Mouse (Mus musculus) CH12.LX (cell line): ENCODE measurements around the gene Ptgs1. TPM values are rescaled to one million over a fixed set of nuclear protein-coding genes. Genes with fewer than 3 reads are reported as not detected.
"Not testable (repeated sequence)": the region's sequence is repeated elsewhere in the genome, so short reads cannot be mapped to it uniquely, and the experiment has no call there.

ENCODE experiments used
- DNase-seq: peaks from one replicate; pipeline ENCODE4 v3.0.0-alpha.2; 2013; ENCODE audit errors: extremely low read depth
- H3K27ac ChIP-seq: 2 replicates; pipeline ENCODE4 v1.5.1; 2012; ENCODE audit warnings: low read depth, mild to moderate bottlenecking, control low read depth, moderate library complexity; ENCODE audit not compliant: insufficient read depth
- H3K27me3 ChIP-seq: replicated peaks from 2 replicates; pipeline ENCODE3; 2012; ENCODE audit warnings: inconsistent platforms
- H3K36me3 ChIP-seq, 2 experiments: replicated peaks in 1 of 2; 2 replicates each; pipeline versions ENCODE3 to v1.6.1; 2012; ENCODE audit warnings: inconsistent platforms in 1 of 2, low read length in 1 of 2, mild to moderate bottlenecking in 1 of 2, mixed read lengths in 1 of 2, moderate library complexity in 1 of 2; ENCODE audit not compliant: control insufficient read depth in 1 of 2, insufficient read depth in 1 of 2
- H3K4me1 ChIP-seq, 2 experiments: 2 replicates each; pipeline ENCODE4 v1.6.1; 2012; ENCODE audit warnings: inconsistent platforms in 1 of 2, moderate library complexity in 1 of 2; ENCODE audit not compliant: insufficient read depth in 2 of 2, control insufficient read depth in 1 of 2
- H3K4me2 ChIP-seq: 2 replicates; pipeline ENCODE4 v1.6.1; 2012; ENCODE audit warnings: low read depth, mild to moderate bottlenecking, control low read depth; ENCODE audit not compliant: poor library complexity, insufficient read depth, severe bottlenecking
- H3K4me3 ChIP-seq, 3 experiments: fragments of 150-350 bp in 1 of 3; sonication (generic) in 1 of 3; replicated peaks in 1 of 3; 2 replicates each; pipeline versions ENCODE3 to v1.5.1; 2011 to 2012; ENCODE audit warnings: low read depth in 2 of 3, low read length in 2 of 3, mild to moderate bottlenecking in 2 of 3, moderate library complexity in 2 of 3, control low read depth in 1 of 3, improper control_type of control experiment in 1 of 3, inconsistent platforms in 1 of 3, mixed read lengths in 1 of 3; ENCODE audit not compliant: poor library complexity in 1 of 3
- H3K79me2 ChIP-seq: replicated peaks from 2 replicates; pipeline ENCODE4 v1.6.1; 2012; ENCODE audit warnings: mild to moderate bottlenecking, moderate library complexity; ENCODE audit not compliant: control insufficient read depth, poor library complexity, insufficient read depth, severe bottlenecking; ENCODE audit errors: extremely low read depth
- H3K9ac ChIP-seq: 2 replicates; pipeline ENCODE4 v1.6.1; 2012; ENCODE audit warnings: low read depth, mild to moderate bottlenecking, control low read depth, moderate library complexity; ENCODE audit not compliant: insufficient read depth
- H3K9me3 ChIP-seq: replicated peaks from 2 replicates; pipeline ENCODE3; 2012; ENCODE audit warnings: low read length, inconsistent platforms, mixed read lengths
- BHLHE40 ChIP-seq: IDR thresholded peaks from 2 replicates; pipeline ENCODE4 v1.6.1; 2011; ENCODE audit warnings: mild to moderate bottlenecking, low read depth, low read length, improper control_type of control experiment
- CHD2 ChIP-seq: IDR thresholded peaks from 2 replicates; pipeline ENCODE4 v1.6.1; 2011; ENCODE audit warnings: low read length, improper control_type of control experiment
- E2F4 ChIP-seq: IDR thresholded peaks from 2 replicates; pipeline ENCODE4 v1.6.1; 2011; ENCODE audit warnings: low read depth, low read length, improper control_type of control experiment; ENCODE audit not compliant: insufficient replicate concordance
- ELF1 ChIP-seq: IDR thresholded peaks from 2 replicates; pipeline ENCODE4 v1.6.1; 2014; ENCODE audit warnings: low read depth, mild to moderate bottlenecking, inconsistent platforms, low read length, improper control_type of control experiment
- EP300 ChIP-seq: IDR thresholded peaks from 2 replicates; pipeline ENCODE4 v1.6.1; 2011; ENCODE audit warnings: low read length, improper control_type of control experiment
- HCFC1 ChIP-seq: IDR thresholded peaks from 2 replicates; pipeline ENCODE4 v1.6.1; 2012; ENCODE audit warnings: low read depth, mild to moderate bottlenecking, inconsistent platforms, low read length, improper control_type of control experiment
- IRF4 ChIP-seq: IDR thresholded peaks from 2 replicates; pipeline ENCODE4 v1.6.1; 2014; ENCODE audit warnings: low read depth, mild to moderate bottlenecking, inconsistent platforms, low read length, improper control_type of control experiment
- JUND ChIP-seq: conservative IDR thresholded peaks from 2 replicates; pipeline ENCODE4 v1.6.1; 2011; ENCODE audit warnings: low read depth, low read length, improper control_type of control experiment
- KAT2A ChIP-seq: IDR thresholded peaks from 2 replicates; pipeline ENCODE4 v1.6.1; 2012; ENCODE audit warnings: low read length, improper control_type of control experiment, inconsistent platforms; ENCODE audit not compliant: insufficient replicate concordance
- MAFK ChIP-seq: IDR thresholded peaks from 2 replicates; pipeline ENCODE4 v1.6.1; 2011; ENCODE audit warnings: low read length, improper control_type of control experiment; ENCODE audit not compliant: insufficient replicate concordance
- MAX ChIP-seq: IDR thresholded peaks from 2 replicates; pipeline ENCODE4 v1.6.1; 2011; ENCODE audit warnings: low read length, improper control_type of control experiment
- MAZ ChIP-seq: IDR thresholded peaks from 2 replicates; pipeline ENCODE4 v1.6.1; 2012; ENCODE audit warnings: low read depth, mild to moderate bottlenecking, inconsistent platforms, low read length, improper control_type of control experiment, moderate library complexity
- MEF2A ChIP-seq: IDR thresholded peaks from 2 replicates; pipeline ENCODE4 v1.6.1; 2014; ENCODE audit warnings: low read depth, mild to moderate bottlenecking, inconsistent platforms, low read length, improper control_type of control experiment, borderline replicate concordance
- MYC ChIP-seq: IDR thresholded peaks from 2 replicates; pipeline ENCODE4 v1.6.1; 2011; ENCODE audit warnings: low read depth, mild to moderate bottlenecking, improper control_type of control experiment, low read length
- POLR2AphosphoS2 ChIP-seq: IDR thresholded peaks from 2 replicates; pipeline ENCODE4 v1.6.1; 2011; ENCODE audit warnings: low read depth, low read length, improper control_type of control experiment
- RAD21 ChIP-seq: IDR thresholded peaks from 2 replicates; pipeline ENCODE4 v1.6.1; 2011; ENCODE audit warnings: low read depth, mild to moderate bottlenecking, low read length, improper control_type of control experiment, moderate library complexity
- RCOR1 ChIP-seq: conservative IDR thresholded peaks from 2 replicates; pipeline ENCODE4 v1.6.1; 2012; ENCODE audit warnings: low read depth, mild to moderate bottlenecking, inconsistent platforms, low read length, improper control_type of control experiment
- TBP ChIP-seq: conservative IDR thresholded peaks from 2 replicates; pipeline ENCODE4 v1.6.1; 2011; ENCODE audit warnings: low read depth, low read length, improper control_type of control experiment
- USF1 ChIP-seq: IDR thresholded peaks from 2 replicates; pipeline ENCODE4 v1.6.1; 2014; ENCODE audit warnings: low read depth, mild to moderate bottlenecking, inconsistent platforms, low read length, improper control_type of control experiment
- ZC3H11A ChIP-seq: IDR thresholded peaks from 2 replicates; pipeline ENCODE4 v1.6.1; 2012; ENCODE audit warnings: low read depth, mild to moderate bottlenecking, inconsistent platforms, low read length, improper control_type of control experiment
- ZKSCAN1 ChIP-seq: IDR thresholded peaks from 2 replicates; pipeline ENCODE4 v1.6.1; 2012; ENCODE audit warnings: low read depth, inconsistent platforms, low read length, improper control_type of control experiment, borderline replicate concordance
- ZNF384 ChIP-seq: IDR thresholded peaks from 2 replicates; pipeline ENCODE4 v1.6.1; 2012; ENCODE audit warnings: low read depth, low read length, improper control_type of control experiment, inconsistent platforms
- dilution Hi-C: fragments of 300-500 bp; cut with MboI; formaldehyde crosslinking; loops from 2 replicates; pipeline ENCODE4 v1.14.3; 2020; ENCODE audit warnings: low sequenced_read_pairs; ENCODE audit not compliant: extremely low pct_unique_long_range_greater_than_20kb, extremely low pct_ligation_motif_present
- in situ Hi-C: fragments of 300-500 bp; cut with MboI; formaldehyde crosslinking; loops from 3 replicates; pipeline ENCODE4 v1.14.3; 2019; ENCODE audit warnings: low sequenced_read_pairs, low pct_ligation_motif_present, low pct_unique_long_range_greater_than_20kb, mixed read lengths
- polyA plus RNA-seq: library from polyadenylated mRNA; unstranded; fragments of >175 nt; gene quantifications from 2 replicates; pipeline ENCODE4 v1.2.1, GENCODE M21; 2012; ENCODE audit warnings: low read depth; ENCODE audit not compliant: insufficient read length
- total RNA-seq, 2 experiments: library from RNA; depleted of rRNA; stranded (reverse); fragments of 300-350 nt in 1 of 2; fragments of >200 nt in 1 of 2; gene quantifications; 2 replicates each; pipeline ENCODE4 v1.2.3; 2012 to 2014

The Ptgs1 gene
- total and polyA plus RNA-seq, 3 experiments, result 1.6 to 3.1 (median 3.0) TPM

DNA sequence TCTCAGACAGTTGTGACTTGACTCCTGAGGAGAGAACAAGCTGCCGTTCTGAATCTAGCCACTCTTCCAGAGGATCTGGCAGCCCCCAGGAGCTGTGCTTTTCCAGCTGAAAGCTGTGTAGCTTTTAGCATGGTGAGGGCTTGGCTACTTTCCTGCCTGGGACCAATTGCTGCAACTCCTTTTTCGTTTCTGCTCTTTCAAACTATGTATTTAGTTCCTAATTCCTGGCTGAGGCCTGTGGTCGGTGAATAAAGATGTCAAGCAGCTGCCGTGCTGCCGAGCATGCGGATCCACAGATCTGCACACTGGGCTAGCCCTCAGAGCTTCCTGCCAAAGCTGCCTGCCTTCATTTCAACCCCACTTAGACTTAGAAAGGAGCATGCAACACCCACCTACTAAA is 45.4 kb upstream of the Ptgs1 start:
- Histone ChIP-seq H3K36me3 (peaks cover 18 to 40% of the 10 kb centered on the region in 2 experiments), H3K4me2 (no peak overlapping the region), H3K9me3 (no peaks in the 10 kb centered on the region), H3K9ac (no peak overlapping the region), H3K4me3 (no peak overlapping the region), H3K4me1 (no peaks in the 10 kb centered on the region; a peak in 1 of 4 replicates), H3K79me2 (no peaks in the 10 kb centered on the region), H3K27me3 (no peaks in the 10 kb centered on the region), H3K27ac (no peak overlapping the region)
- dilution Hi-C loops, result no loop called here
- in situ Hi-C loops, result no loop called here
- TF ChIP-seq MAFK (no peak), CHD2 (no peak), KAT2A (no peak), MAX (no peak), MEF2A (no peak), ELF1 (no peak)
- DNase-seq, result no peak

- dilution Hi-C loops, in situ Hi-C loops, DNase-seq: not testable (repeated sequence)
Measured at GRCm38 (mm10) chr2:36189200-36189599, 41.0 kb upstream of the Ptgs1 start.

DNA sequence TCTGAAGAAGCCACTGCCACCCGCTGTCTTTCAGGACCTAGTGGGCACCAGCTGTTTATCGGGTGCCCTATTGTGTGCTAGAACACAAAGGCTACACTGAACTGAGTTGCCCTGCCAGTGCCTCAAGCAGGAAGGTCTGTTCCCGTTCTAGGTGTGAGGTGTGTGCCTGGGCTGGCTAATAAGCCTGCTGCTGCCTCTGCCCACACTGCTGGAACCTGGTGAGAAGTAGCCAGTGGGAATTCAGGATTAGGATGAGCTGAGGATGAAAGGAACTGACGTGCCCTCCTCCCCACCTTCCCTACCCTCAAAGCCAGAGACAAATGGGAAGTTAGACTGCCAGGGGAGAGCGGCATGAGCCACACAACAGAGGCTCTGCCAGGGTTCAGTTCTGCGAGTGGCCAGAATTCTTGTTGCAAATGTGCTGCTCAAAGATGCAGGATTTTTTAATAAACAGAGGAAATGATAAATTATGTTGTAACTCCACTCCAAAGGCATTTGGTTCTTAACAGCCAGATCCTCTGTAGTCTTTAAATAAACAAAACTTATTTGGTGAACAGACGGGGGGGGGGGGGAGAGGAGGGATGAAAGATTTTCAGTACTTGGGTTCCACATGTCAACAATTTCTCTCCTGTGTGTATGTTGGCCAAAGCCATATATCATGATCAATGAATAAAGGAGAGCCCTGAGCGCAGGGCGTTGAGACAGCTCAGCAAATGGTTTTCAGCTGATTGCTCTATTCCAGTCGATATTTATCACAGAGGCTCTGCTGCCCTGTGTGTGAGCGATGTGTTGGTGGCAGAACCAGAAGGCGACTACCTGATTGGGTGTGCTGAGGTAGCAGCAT is 38.9 kb upstream of the Ptgs1 start:
- Histone ChIP-seq H3K4me3 (no peak overlapping the region), H3K27ac (no peak overlapping the region), H3K27me3 (no peaks in the 10 kb centered on the region), H3K4me2 (no peak overlapping the region), H3K79me2 (no peaks in the 10 kb centered on the region), H3K9ac (no peak overlapping the region), H3K36me3 (peaks cover 4 to 23% of the 10 kb centered on the region in 2 experiments), H3K9me3 (no peaks in the 10 kb centered on the region), H3K4me1 (no peaks in the 10 kb centered on the region)
- dilution Hi-C loops (no loop called here), in situ Hi-C loops (no loop called here)
- no peak for DNase-seq
- no peak for TF ChIP-seq TBP
- no peak for TF ChIP-seq MEF2A
- no peak for TF ChIP-seq EP300
- TF ChIP-seq ELF1, result no peak
- no peak for TF ChIP-seq RCOR1
- TF ChIP-seq CHD2, result no peak
- TF ChIP-seq ZNF384, result no peak
- no peak for TF ChIP-seq IRF4
- TF ChIP-seq ZC3H11A, result no peak
- TF ChIP-seq MYC, result no peak
- no peak for TF ChIP-seq JUND
- TF ChIP-seq BHLHE40, result no peak
- no peak for TF ChIP-seq MAZ
- TF ChIP-seq E2F4, result no peak
- TF ChIP-seq USF1, result no peak
- no peak for TF ChIP-seq RAD21
- TF ChIP-seq ZKSCAN1, result no peak
- no peak for TF ChIP-seq POLR2AphosphoS2
- no peak for TF ChIP-seq HCFC1

More at GRCm38 (mm10) chr2:36189200-36189599, 41.0 kb upstream of the Ptgs1 start:
- not testable (repeated sequence) for H3K4me3 ChIP-seq, H3K79me2 ChIP-seq, H3K4me1 ChIP-seq, H3K27ac ChIP-seq, H3K4me2 ChIP-seq, H3K27me3 ChIP-seq, H3K9me3 ChIP-seq, H3K9ac ChIP-seq
- peaks cover 4 to 36% of the 10 kb centered on the region in 2 experiments for H3K36me3 ChIP-seq
